Mouse (Mus musculus): ENCODE measurements around the gene Cd27.

The Cd27 gene

DNA sequence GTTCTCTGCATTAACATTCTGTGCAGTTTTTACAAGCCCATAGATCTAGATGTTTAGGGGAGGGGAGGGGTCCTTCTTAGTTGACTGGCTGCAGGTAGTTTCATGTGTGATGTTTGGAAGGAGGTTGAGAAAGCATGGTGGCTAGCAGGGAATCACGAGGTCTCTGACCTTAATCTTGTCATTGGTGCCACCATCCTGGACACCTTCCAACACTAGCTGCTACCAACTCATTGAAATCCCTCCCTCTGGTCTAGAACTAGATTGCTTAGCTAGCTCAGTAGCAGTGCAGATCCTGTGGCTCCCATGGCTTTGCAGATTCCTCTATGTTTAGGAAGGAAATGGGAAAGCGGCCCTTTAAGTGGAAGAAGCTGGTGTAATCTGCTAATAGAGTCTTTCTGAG is 19.9 kb downstream of the Cd27 start:
- CTCF ChIA-PET: interaction anchor here (0.9 kb wide), 1 partner anchor 54 kb away, joined by 3 read pairs; no protein-coding TSS in a partner anchor

DNA sequence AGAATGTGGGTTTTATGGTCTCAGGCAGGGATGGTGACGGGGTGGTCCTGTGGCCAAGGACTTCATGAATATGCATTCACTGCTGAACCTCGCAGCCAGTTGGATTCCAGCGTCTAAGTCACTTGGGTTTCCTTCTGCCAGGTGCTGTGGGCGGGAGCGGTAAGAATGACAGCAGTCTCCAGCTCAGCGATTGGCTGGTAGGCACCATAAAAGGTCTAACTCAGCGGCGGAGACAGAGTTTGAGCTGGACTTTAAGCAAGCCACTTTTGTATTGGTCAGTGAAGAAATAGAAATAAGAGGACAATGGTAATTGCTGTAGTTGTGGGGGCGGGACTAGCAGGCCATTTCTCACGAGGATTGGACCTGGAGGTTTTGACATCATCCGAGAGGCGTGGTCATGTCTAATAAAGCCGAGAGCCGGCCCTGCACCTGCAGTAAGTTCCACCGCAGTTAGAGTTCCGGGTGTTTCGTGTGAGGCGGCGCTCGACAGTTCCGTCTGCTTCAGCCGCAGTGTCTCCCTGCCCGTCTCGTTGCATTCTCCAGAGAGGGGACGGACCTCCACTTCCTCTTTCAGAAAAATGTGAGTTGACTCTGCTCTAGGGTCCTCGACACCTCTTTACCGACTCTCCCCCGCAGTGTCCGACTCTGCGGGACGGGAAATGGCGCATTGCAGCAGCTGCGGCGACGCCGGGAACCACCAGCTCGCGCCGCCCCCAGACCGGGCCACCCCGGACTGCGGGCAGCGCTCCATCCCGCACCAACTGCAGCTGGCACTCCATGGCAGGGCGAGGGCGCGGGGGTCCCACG is 21.5 kb downstream of the Cd27 start, which contains the start of gene Vamp1:
Gene Vamp1 (plus strand): TSS at position 404 of the 807 bp plus-strand sequence.
- CTCF ChIA-PET: interaction anchor here (1.1 kb wide), 1 partner anchor 24 kb away, joined by 3 read pairs; the partner anchor contains the start of genes Mrpl51 and Ncapd2

DNA sequence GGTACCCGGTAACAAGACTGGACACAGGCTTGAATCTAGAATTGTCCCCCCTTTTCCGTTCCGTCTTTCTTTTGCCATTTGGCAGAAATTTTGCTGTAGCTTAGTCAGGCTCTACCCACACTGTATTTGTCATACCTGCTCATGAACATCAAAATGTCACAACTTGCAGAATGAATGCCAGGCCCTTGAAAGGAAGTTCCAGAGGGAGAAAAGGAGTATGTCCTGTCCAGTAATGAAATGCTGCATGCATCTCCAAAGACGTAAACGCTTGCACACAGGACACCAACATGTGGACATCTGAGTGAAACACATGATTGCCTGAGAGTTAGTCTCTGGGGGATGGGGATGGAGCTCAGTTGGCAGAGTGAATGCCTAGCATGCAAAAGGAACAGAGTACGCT is 23.1 kb downstream of the Cd27 start:
- CTCF ChIA-PET: interaction anchor here (0.6 kb wide), 1 partner anchor 32 kb away, joined by 5 read pairs; no protein-coding TSS in a partner anchor

DNA sequence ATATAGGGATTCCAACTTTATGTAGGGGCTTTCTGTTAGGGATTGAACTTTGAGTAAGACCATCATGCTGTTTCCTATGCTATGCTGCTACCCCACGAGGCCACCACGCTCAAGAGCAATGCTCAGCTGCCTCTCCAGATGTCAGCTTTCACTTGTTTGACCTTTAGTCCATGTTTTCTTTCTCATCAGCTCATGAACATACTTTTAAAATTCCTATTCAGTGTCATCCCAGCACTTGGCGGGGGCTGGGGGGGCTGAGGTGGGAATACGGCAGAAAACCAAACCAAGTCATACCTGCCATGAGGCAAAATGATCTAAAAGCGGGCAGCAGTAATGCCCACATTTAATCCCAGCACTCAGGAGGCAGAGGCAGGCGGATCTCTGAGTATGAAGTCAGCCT is 23.7 kb downstream of the Cd27 start:
- CTCF ChIA-PET: interaction anchor here (0.7 kb wide), 1 partner anchor 59 kb away, joined by 3 read pairs; no protein-coding TSS in a partner anchor

DNA sequence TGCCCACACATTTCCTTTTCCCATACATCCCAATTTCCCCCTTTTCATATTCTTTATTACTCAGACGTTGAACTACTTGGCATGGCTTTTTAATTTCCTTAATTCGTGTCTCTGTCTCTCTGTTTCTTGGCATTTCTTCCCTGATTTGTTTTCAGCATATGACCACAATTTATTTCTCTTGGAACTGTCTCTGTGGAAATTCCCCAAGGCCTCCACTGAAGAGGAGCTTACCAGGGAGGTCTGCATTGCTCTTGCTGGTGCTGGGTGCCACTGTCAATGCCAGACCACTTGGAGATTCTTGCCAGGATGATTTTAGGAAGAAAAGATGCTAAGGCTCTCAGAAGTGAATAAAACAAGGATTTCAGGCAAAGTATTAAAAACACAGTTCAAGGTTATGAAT is 24.2 kb downstream of the Cd27 start:
- CTCF ChIA-PET: interaction anchor here (0.6 to 0.7 kb wide), 2 partner anchors 39 to 60 kb away, joined by 3 read pairs; no protein-coding TSS in a partner anchor

DNA sequence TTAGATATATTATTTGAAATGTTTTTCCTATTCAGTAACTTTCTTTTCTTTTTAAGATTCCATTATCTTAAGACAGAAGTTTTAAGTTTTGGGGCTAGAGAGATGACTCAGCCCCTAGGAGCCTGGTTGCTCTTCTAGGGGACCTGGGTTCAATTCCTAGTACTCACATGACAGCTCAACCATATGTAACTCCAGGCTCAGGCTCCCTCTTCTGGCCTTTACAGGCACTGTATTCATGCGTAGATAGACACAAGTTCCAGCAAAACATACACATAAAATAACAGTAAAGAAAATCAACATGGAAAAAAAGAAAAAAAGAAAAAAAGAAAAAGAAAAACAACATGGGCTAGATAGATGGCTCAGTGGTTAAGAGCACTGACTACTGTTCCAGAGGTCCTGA is 26.4 kb downstream of the Cd27 start:
- CTCF ChIA-PET: no interaction called here

DNA sequence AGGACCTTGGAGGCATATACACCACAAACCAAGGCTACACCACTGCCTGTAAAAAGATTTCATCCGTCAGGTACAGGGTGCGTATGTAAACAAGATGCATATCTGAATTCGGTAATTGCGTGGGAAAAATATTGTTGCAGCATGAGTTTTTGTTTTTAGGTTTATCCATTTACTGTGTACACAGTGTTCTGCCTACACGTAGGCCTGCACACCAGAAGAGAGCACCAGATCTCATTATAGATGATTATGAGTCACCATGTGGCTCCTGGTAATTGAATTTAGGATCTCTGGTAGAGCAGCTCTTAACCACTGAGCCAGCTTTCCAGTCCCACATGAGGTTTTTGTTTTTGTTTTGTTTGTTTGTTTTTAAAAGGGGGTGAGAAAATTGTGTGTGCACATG is 39.6 kb downstream of the Cd27 start:
- CTCF ChIA-PET: no interaction called here

DNA sequence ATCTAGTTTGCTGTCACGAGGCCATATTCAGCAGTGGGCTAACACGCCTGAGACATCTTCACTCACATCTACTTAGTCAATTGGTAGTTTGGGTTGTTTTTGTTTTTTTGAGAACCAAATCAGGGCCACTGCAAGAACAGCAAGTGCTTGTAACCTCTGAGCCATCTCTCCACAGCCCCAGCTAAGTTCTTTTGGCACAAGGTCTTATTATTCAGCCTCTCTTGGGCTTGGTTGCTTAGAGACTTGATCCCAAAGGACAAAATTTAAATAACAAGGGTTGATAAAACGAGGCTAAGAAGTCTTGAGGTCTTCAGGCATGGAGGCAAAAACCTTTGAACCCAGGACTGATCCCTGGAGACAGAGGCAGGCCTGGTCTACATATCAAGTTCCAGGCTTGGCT is 40.5 kb downstream of the Cd27 start:
- CTCF ChIA-PET: no interaction called here

DNA sequence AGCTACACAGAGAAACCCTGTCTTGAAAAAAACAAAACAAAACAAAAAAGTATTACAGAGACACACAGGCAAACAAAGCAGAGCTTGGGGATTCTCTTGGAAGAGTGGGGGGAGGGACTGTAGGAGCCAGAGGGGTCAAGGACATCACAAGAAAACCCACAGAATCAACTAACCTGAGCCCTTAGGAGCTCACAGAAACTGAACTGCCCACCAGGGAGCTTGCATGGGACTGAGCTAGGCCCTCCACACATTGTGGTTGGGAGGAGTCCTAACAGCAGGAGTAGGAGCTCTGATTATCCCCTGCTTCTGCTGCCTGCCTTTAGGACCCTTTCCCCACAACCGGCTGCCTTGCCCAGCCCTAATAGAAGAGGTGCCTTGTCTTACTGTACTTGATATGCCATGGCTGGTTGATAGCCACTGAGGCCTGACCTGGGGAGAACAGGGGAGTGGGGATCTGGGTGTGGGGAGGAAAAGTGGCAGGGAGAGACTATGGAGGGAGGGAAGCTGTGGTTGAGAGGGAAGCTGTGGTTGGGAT is 41.2 kb downstream of the Cd27 start:
- CTCF ChIA-PET: no interaction called here

DNA sequence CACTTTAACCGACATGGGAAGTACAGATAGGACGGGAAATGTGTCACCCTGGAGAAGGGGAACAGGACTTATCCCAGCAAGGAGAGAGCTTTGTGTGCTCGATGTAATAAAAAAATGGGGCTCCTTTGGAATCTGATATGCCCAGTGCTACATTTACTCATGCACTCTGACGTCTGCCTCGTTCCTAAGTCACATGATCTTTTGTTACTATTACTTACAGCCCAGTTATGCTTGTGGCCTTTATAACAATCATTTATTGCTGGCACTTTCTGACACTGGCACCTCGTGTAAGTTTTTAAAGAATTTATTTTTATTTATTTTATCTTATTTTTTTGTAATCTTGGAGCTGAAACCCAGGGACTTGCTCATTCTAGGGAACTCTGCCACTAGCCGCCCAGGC is 43.4 kb downstream of the Cd27 start:
- CTCF ChIA-PET: no interaction called here

DNA sequence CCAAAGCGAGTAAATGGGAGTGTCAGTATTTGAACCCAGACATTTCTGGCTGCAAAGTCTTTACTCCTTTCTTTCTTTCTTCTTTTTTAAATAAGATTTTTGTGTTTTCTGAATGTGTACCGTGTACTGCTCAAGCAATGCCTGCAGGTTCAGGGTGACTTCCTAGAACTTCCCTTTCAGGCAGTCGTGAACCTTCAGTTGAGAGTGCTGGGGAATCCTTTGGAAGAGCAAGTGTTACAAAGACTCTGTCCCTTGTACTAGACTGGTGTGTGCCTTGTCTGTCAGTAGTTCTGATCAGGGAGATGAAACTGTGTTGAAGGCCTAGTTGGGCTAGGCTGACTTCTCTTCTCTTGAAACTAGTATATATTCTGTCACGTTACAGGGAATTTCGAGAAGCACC is 44.0 kb downstream of the Cd27 start:
- CTCF ChIA-PET: no interaction called here

DNA sequence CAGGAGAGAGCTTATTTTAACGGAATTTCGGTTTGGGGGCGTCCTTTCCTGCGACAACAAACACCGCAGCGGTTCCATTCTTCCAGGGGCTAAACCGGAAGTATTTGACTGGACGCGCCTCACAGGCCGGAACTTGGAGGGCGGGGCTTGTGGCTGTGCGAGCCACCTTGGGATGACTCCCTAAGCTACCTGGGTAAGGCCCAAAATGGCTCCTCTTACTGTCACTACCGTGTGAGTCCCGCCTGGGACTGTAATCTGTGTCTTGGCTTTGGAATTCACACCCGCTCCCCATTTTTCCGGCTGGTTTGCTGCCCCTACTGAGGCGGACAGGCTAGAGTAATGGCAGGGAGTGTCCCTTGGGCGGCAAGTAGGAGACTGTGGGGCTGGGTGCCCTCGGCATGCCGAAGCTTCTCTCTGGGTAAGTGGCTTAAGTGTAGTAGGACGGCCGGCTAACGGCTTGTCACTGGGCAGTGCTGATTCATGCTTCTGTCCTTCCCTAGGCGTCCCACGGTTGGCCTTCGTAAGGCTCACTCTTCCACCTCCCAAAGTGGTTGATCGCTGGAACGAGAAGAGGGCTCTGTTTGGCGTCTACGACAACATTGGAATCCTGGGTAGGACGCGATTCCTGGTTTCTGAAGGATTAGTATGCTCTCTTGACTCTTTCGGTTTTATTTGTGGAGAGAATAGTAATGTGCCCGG is 44.6 kb downstream of the Cd27 start:
- CTCF ChIA-PET: interaction anchor here (0.9 kb wide), 1 partner anchor 24 kb away, joined by 3 read pairs; the partner anchor contains the start of gene Vamp1

DNA sequence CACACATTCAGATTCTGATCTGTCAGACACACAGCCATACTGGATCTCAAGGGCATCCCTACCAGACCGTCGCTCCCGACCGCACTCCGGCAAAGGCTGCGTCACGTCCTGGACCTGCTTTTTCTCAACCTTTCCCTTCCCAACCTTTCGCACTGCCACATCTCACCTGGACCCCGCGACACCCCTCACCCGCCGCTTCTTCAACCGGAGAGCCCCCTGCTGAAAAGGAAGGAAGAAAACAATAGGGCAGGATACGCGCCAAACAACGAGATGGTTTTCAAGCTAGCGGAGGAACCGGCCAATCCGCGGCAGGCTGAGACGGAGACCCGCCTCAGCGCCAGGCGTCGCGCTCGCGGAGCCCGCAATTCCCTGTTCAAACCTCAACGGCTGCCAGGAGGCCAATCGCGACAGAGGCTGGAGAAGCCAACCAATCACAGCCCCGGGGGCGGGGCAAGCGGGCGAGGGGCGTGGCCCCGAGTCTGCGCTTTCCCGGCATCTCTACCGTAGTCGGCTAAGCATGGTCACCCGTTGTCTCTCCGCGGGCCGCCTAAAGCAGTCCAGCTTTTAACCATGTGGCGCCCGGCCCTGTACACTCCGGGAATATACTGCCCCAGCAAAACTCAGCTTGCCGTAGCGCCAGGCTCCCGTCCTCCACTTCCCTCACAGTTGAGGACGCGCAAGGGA is 45.3 kb downstream of the Cd27 start, which contains the start of the genes Ncapd2 and Mrpl51:
Gene Ncapd2 (minus strand): TSS at position 370 of the 684 bp plus-strand sequence.
Gene Mrpl51 (plus strand): TSS at position 470 of the 684 bp plus-strand sequence.
- CTCF ChIA-PET: interaction anchor here (0.9 kb wide), 1 partner anchor 24 kb away, joined by 3 read pairs; the partner anchor contains the start of gene Vamp1

DNA sequence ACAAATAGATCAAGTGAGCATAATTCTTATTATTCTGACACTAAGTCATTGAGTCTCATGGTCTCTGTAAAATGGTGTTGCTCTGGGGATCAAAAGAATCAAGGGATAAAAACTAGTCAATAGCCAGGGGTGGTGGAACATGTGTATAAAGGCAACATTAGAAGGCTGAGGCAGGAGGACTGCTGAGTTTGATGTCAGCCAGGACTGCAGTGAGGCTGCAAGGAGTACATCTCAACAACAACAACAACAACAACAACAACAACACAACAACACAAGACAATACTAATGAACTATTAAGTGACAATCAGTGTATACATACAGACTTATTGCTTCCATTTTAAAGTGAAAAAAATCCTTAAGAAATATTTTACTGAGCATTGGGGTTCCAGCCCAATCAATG is 46.0 kb downstream of the Cd27 start:
- CTCF ChIA-PET: no interaction called here

DNA sequence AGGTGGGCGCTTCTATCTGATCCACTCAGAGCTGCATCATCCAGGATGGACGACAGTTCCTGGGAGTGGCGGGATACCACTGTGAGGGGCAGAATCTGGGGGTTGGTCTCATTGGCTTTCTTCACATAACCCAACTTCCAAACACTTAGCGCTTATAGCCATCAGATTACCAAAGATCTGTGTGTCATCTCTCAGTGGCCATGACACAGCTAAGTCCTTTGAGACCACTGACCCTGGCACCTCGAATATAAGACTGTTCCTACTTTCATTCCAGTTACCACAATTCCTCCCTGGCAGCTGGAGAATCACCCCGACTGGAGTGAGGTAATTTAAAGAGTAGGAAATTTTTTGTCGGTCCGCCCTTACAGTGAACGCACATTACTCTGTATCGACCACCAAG is 50.6 kb downstream of the Cd27 start:
- CTCF ChIA-PET: no interaction called here
